Mouse (Mus musculus): ENCODE measurements at regions not wholly inside any gene's neighbourhood (a gene's known extent, or its start where the extent isn't known, plus 50 kb on each side); places are given as distances from the start of the nearest gene placed in this dataset.

GRCm38 (mm10) chr3:144368300-144368699 is 163.3 kb upstream of the Lmo4 start:
- TF ChIP-seq POLR2A (IDR thresholded peaks at IDR 0.05; ENCODE audit: insufficient read length, low read depth) (no peak), REST (IDR thresholded peaks at IDR 0.05; ENCODE audit: insufficient read depth, insufficient read length) (no peak), MYOD1 (IDR thresholded peaks at IDR 0.05; ENCODE audit: control insufficient read depth in 1 of 3, insufficient read length in 2 of 3, low read depth in 2 of 3) (no peak), SRF (IDR thresholded peaks at IDR 0.05; ENCODE audit: control insufficient read depth, insufficient read length, low read depth) (no peak), E2F4 (IDR thresholded peaks at IDR 0.05; ENCODE audit: insufficient read depth) (no peak), TCF12 (IDR thresholded peaks at IDR 0.05; ENCODE audit: insufficient read depth, poor library complexity, severe bottlenecking) (no peak), MYOG (IDR thresholded peaks at IDR 0.05; ENCODE audit: control insufficient read depth in 1 of 3, insufficient read depth in 1 of 3, insufficient read length in 2 of 3, low read depth in 2 of 3) (no peak), TCF3 (IDR thresholded peaks at IDR 0.05; ENCODE audit: insufficient read length, low read depth) (no peak)
- Histone ChIP-seq H3K4me3 (no peak overlapping the region), H3ac (ENCODE audit: control insufficient read depth, insufficient read length) (no peak overlapping the region), H3K36me3 (ENCODE audit: control insufficient read depth, insufficient read depth) (no peaks in the 10 kb centered on the region), H3K79me2 (ENCODE audit: control insufficient read depth, insufficient read depth) (no peaks in the 10 kb centered on the region), H3K4me2 (ENCODE audit: low read depth) (no peak overlapping the region), H3K27me3 (ENCODE audit: control insufficient read depth, insufficient read depth, insufficient read length) (no peaks in the 10 kb centered on the region)

GRCm38 (mm10) chr3:144367766-144368116 is 162.7 kb upstream of the Lmo4 start:
- H3K27me3 ChIP-seq (ENCODE audit: control insufficient read depth, insufficient read depth, insufficient read length), result no peaks in the 10 kb centered on the region
- H3ac ChIP-seq (ENCODE audit: control insufficient read depth, insufficient read length), result no peak overlapping the region
- TF ChIP-seq TCF3 (IDR thresholded peaks at IDR 0.05; ENCODE audit: insufficient read length, low read depth) (no peak), E2F4 (IDR thresholded peaks at IDR 0.05; ENCODE audit: insufficient read depth) (no peak), SRF (IDR thresholded peaks at IDR 0.05; ENCODE audit: control insufficient read depth, insufficient read length, low read depth) (no peak), MAX (IDR thresholded peaks at IDR 0.05; ENCODE audit: low read depth) (no peak), MYOD1 (IDR thresholded peaks at IDR 0.05; ENCODE audit: control insufficient read depth in 1 of 3, insufficient read length in 2 of 3, low read depth in 2 of 3) (no peak), MYOG (IDR thresholded peaks at IDR 0.05; ENCODE audit: control insufficient read depth in 1 of 3, insufficient read depth in 1 of 3, insufficient read length in 2 of 3, low read depth in 2 of 3) (no peak), CEBPB (IDR thresholded peaks at IDR 0.05; ENCODE audit: insufficient read depth, poor library complexity, severe bottlenecking) (no peak)
- no peaks in the 10 kb centered on the region for H3K36me3 ChIP-seq (ENCODE audit: control insufficient read depth, insufficient read depth)
- no peaks in the 10 kb centered on the region for H3K79me2 ChIP-seq (ENCODE audit: control insufficient read depth, insufficient read depth)
- H3K4me2 ChIP-seq (ENCODE audit: low read depth), result no peak overlapping the region
- no peak overlapping the region for H3K4me3 ChIP-seq

DNA sequence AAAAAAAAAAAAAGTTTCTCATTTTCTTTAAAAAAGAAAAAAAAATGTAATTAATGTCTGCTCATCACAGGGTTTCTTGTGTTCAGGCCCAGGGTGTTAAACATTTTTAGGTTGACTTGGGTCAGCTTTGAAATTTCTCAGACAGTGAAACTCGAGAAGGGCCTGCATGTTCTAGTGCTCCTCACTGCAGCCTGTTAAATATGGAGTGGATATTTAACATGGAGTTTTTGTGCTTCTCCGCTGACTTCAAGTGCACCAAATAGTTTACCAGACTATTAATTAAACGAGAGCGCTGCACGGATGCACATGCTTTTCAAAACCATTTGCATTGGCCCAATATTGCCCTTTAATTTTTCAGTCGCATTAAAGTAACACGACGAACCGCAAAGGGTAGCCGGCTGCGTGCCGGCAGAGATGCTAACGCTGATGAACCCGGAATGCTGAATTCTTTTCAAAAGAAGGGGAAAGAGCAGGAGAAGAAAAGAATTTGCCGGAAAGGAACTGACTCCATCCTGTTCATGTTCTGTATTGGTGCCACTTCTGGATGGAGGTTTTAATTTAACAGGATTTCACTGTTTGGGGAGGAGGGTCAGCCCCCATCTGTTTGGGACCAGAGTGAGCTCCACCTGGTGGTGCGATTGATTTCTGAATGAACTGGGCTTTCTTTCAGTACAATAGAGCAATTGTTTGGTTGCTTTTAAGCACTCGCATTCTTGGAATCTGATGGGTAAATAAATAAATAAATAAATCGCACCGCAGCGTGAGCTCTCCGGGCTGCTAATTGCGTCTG is 162.2 kb upstream of the Lmo4 start:
- Histone ChIP-seq H3K36me3 (ENCODE audit: control insufficient read depth, insufficient read depth) (no peaks in the 10 kb centered on the region), H3K27me3 (ENCODE audit: control insufficient read depth, insufficient read depth, insufficient read length) (no peaks in the 10 kb centered on the region), H3K4me3 (no peak overlapping the region), H3K79me2 (ENCODE audit: control insufficient read depth, insufficient read depth) (no peaks in the 10 kb centered on the region), H3K4me2 (ENCODE audit: low read depth) (no peak overlapping the region), H3ac (ENCODE audit: control insufficient read depth, insufficient read length) (no peak overlapping the region)
- TF ChIP-seq REST (IDR thresholded peaks at IDR 0.05; ENCODE audit: insufficient read depth, insufficient read length) (no peak), SRF (IDR thresholded peaks at IDR 0.05; ENCODE audit: control insufficient read depth, insufficient read length, low read depth) (no peak), MYOG (IDR thresholded peaks at IDR 0.05; ENCODE audit: control insufficient read depth in 1 of 3, insufficient read depth in 1 of 3, insufficient read length in 2 of 3, low read depth in 2 of 3) (no peak), POLR2A (IDR thresholded peaks at IDR 0.05; ENCODE audit: insufficient read length, low read depth) (no peak), TCF3 (IDR thresholded peaks at IDR 0.05; ENCODE audit: insufficient read length, low read depth) (no peak), E2F4 (IDR thresholded peaks at IDR 0.05; ENCODE audit: insufficient read depth) (no peak), USF1 (IDR thresholded peaks at IDR 0.05; ENCODE audit: low read depth) (no peak), POLR2AphosphoS2 (IDR thresholded peaks at IDR 0.05; ENCODE audit: insufficient read length, low read depth) (no peak), TCF12 (IDR thresholded peaks at IDR 0.05; ENCODE audit: insufficient read depth, poor library complexity, severe bottlenecking) (no peak), CEBPB (IDR thresholded peaks at IDR 0.05; ENCODE audit: insufficient read depth, poor library complexity, severe bottlenecking) (no peak), MAX (IDR thresholded peaks at IDR 0.05; ENCODE audit: low read depth) (no peak), MYOD1 (IDR thresholded peaks at IDR 0.05; ENCODE audit: control insufficient read depth in 1 of 3, insufficient read length in 2 of 3, low read depth in 2 of 3) (no peak)

GRCm38 (mm10) chr3:144365894-144366293 is 160.9 kb upstream of the Lmo4 start:
- no peaks in the 10 kb centered on the region for H3K79me2 ChIP-seq (ENCODE audit: control insufficient read depth, insufficient read depth)
- H3K27me3 ChIP-seq (ENCODE audit: control insufficient read depth, insufficient read depth, insufficient read length), result no peaks in the 10 kb centered on the region
- no peak overlapping the region for H3K4me3 ChIP-seq
- TF ChIP-seq MYOD1 (IDR thresholded peaks at IDR 0.05; ENCODE audit: control insufficient read depth in 1 of 3, insufficient read length in 2 of 3, low read depth in 2 of 3), result no peak
- no peak for TF ChIP-seq MYOG (IDR thresholded peaks at IDR 0.05; ENCODE audit: control insufficient read depth in 1 of 3, insufficient read depth in 1 of 3, insufficient read length in 2 of 3, low read depth in 2 of 3)
- no peak for TF ChIP-seq POLR2A (IDR thresholded peaks at IDR 0.05; ENCODE audit: insufficient read length, low read depth)
- no peak for TF ChIP-seq SRF (IDR thresholded peaks at IDR 0.05; ENCODE audit: control insufficient read depth, insufficient read length, low read depth)
- no peak for TF ChIP-seq CEBPB (IDR thresholded peaks at IDR 0.05; ENCODE audit: insufficient read depth, poor library complexity, severe bottlenecking)
- no peak for TF ChIP-seq REST (IDR thresholded peaks at IDR 0.05; ENCODE audit: insufficient read depth, insufficient read length)
- TF ChIP-seq POLR2AphosphoS2 (IDR thresholded peaks at IDR 0.05; ENCODE audit: insufficient read length, low read depth), result no peak
- no peak for TF ChIP-seq MAX (IDR thresholded peaks at IDR 0.05; ENCODE audit: low read depth)
- no peak for TF ChIP-seq TCF12 (IDR thresholded peaks at IDR 0.05; ENCODE audit: insufficient read depth, poor library complexity, severe bottlenecking)
- no peak overlapping the region for H3K4me2 ChIP-seq (ENCODE audit: low read depth)
- no peaks in the 10 kb centered on the region for H3K36me3 ChIP-seq (ENCODE audit: control insufficient read depth, insufficient read depth)
- no peak overlapping the region for H3ac ChIP-seq (ENCODE audit: control insufficient read depth, insufficient read length)

All from myocyte (in vitro differentiated cells).